Mouse (Mus musculus) layer of hippocampus, postnatal 36 days (tissue): ENCODE measurements at regions not wholly inside any gene's neighbourhood (a gene's known extent, or its start where the extent isn't known, plus 50 kb on each side); places are given as distances from the start of the nearest gene placed in this dataset.

Experiments
- DNase-seq, 2 experiments: peaks; one replicate each; pipeline ENCODE4 v3.0.0; 2022

GRCm38 (mm10) chr9:101807249-101807648, 54.4 kb upstream of the 9630041A04Rik start:
- DNase-seq, result no peak

- DNase-seq, result no peak
These were observed 64.9 kb upstream of the 9630041A04Rik start for GRCm38 (mm10) chr9:101796718-101797117.

GRCm38 (mm10) chr9:101796063-101796462, 65.6 kb upstream of the 9630041A04Rik start:
- DNase-seq, result no peak

GRCm38 (mm10) chr9:101795436-101795835, 66.2 kb upstream of the 9630041A04Rik start:
- DNase-seq, result no peak

- no peak for DNase-seq
These were observed 70.7 kb upstream of the 9630041A04Rik start for GRCm38 (mm10) chr9:101790936-101791335.

GRCm38 (mm10) chr9:101740949-101741605, 120.6 kb upstream of the 9630041A04Rik start:
- no peak for DNase-seq

GRCm38 (mm10) chr9:101739322-101739721, 122.3 kb upstream of the 9630041A04Rik start:
- DNase-seq, result peak in 1 of 2 experiments; percentile 18

GRCm38 (mm10) chr9:101734271-101734670, 127.4 kb upstream of the 9630041A04Rik start:
- no peak for DNase-seq

GRCm38 (mm10) chr9:101733611-101734225, 127.9 kb upstream of the 9630041A04Rik start:
- DNase-seq, result no peak

GRCm38 (mm10) chr9:101730136-101730535, 131.5 kb upstream of the 9630041A04Rik start:
- no peak for DNase-seq

GRCm38 (mm10) chr9:101717911-101718310, 143.7 kb upstream of the 9630041A04Rik start:
- DNase-seq, result no peak

- DNase-seq, result no peak
These were observed 145.3 kb upstream of the 9630041A04Rik start for GRCm38 (mm10) chr9:101716326-101716725.

GRCm38 (mm10) chr9:101714805-101715204, 146.8 kb upstream of the 9630041A04Rik start:
- DNase-seq, result no peak

GRCm38 (mm10) chr9:101710611-101711071, 151.0 kb upstream of the 9630041A04Rik start:
- no peak for DNase-seq

GRCm38 (mm10) chr9:101700368-101700767, 161.3 kb upstream of the 9630041A04Rik start:
- no peak for DNase-seq

- no peak for DNase-seq
These were observed 167.6 kb upstream of the 9630041A04Rik start for GRCm38 (mm10) chr9:101694054-101694453.

GRCm38 (mm10) chr9:101691336-101691735, 170.3 kb upstream of the 9630041A04Rik start:
- no peak for DNase-seq

- no peak for DNase-seq
These were observed 170.7 kb upstream of the 9630041A04Rik start for GRCm38 (mm10) chr9:101690916-101691315.

GRCm38 (mm10) chr9:101690402-101690861, 171.2 kb upstream of the 9630041A04Rik start:
- DNase-seq, result no peak

- peak; percentile 87 to 90 for DNase-seq
These were observed 171.9 kb upstream of the 9630041A04Rik start for GRCm38 (mm10) chr9:101689532-101690401.

GRCm38 (mm10) chr9:101687226-101687625, 174.4 kb upstream of the 9630041A04Rik start:
- no peak for DNase-seq

GRCm38 (mm10) chr9:101677563-101677962, 184.1 kb upstream of the 9630041A04Rik start:
- DNase-seq, result no peak

- no peak for DNase-seq
These were observed 191.5 kb upstream of the 9630041A04Rik start for GRCm38 (mm10) chr9:101670111-101670510.
